ENCODE assay signal across 28 mouse cellular contexts in genomic region chr3:107633906-107634305, GRCm38 (mm10). TPM values are rescaled to one million over a fixed set of nuclear protein-coding genes. Genes with fewer than 3 reads are reported as not detected.
DNase-seq lines count a peak whose midpoint lies in the region; TF ChIP-seq lines count a peak whose summit lies in the region.
"Had no signal": no experiment of that assay in that cellular context is flagged by ENCODE, and none has a peak within 500 bp of the region (broad histone marks: within the 10 kb centered on the region; RNA-seq: fewer than 3 reads in every experiment).

No protein-coding gene starts in this region.

- peaks cover 21% of the 10 kb centered on the region for H3K4me1 ChIP-seq in heart, embryonic 10.5 days
- peaks cover 5% of the 10 kb centered on the region for H3K4me1 ChIP-seq in heart, adult 2 months (ENCODE audit: control insufficient read depth, insufficient read depth, low read length)

- H3K9me3 ChIP-seq in heart, embryonic 10.5 days: no peaks in the 10 kb centered on the region
- H3K9me3 ChIP-seq: embryonic facial prominence, embryonic 13.5 days; embryonic facial prominence, embryonic 15.5 days; forebrain, embryonic 10.5 days; forebrain, embryonic 12.5 days had no signal

- TF ChIP-seq POLR2A in heart, adult 2 months (IDR thresholded peaks at IDR 0.05; ENCODE audit: insufficient read depth, low read depth, low read length): no peak

- no peak for TF ChIP-seq EP300 in heart, adult 2 months (IDR thresholded peaks at IDR 0.05; ENCODE audit: insufficient read depth, low read depth, low read length)

- H3K36me3 ChIP-seq in heart, embryonic 10.5 days: peaks cover 5% of the 10 kb centered on the region
- H3K36me3 ChIP-seq in heart, adult 2 months (ENCODE audit: control insufficient read depth, insufficient read depth, low read length): peaks cover 2% of the 10 kb centered on the region; the same call in 1 of the 2 replicates

- H3K27ac ChIP-seq in heart, embryonic 10.5 days: no peak overlapping the region
- H3K27ac ChIP-seq in heart, adult 2 months: no peak overlapping the region
- H3K27ac ChIP-seq: embryonic facial prominence, embryonic 13.5 days; embryonic facial prominence, embryonic 15.5 days; forebrain, embryonic 10.5 days; forebrain, embryonic 12.5 days had no signal

- no peak overlapping the region for H3K9ac ChIP-seq in heart, adult 2 months (ENCODE audit: low read depth, low read length)
- H3K9ac ChIP-seq: embryonic facial prominence, embryonic 13.5 days; embryonic facial prominence, embryonic 15.5 days; forebrain, embryonic 12.5 days had no signal

- TF ChIP-seq CTCF in heart, adult 2 months (IDR thresholded peaks at IDR 0.05): no peak

- peak; percentile 61 for DNase-seq in heart, embryonic 10.5 days (ENCODE audit: low spot score)
- DNase-seq in heart, adult 2 months: no peak
- peak; percentile 0 for DNase-seq in kidney, adult 18-20 months
- no peak for DNase-seq in kidney, adult 9 months
- peak; percentile 19 for DNase-seq in testis, postnatal 10 days (ENCODE audit: low spot score)
- DNase-seq in testis, postnatal 14 days (ENCODE audit: low spot score): no peak
- DNase-seq: adrenal gland, adult 2 months; adrenal gland, postnatal 10 days; adrenal gland, postnatal 25 days; cerebellum, adult 11 months; cerebellum, adult 8-10 months; cerebellum, adult 9-11 months; cerebellum, postnatal 14 days; cerebellum, postnatal 36 days; embryo, embryonic 11 days had no signal

- WGBS in heart, embryonic 10.5 days: 88% methylated on average over 9 of the region's 9 CpGs
- 87% methylated on average over 9 of the region's 9 CpGs for WGBS in heart, adult 2 months

- no peak overlapping the region for H3K4me3 ChIP-seq in heart, embryonic 10.5 days
- H3K4me3 ChIP-seq in heart, adult 2 months: no peak overlapping the region
- H3K4me3 ChIP-seq: embryonic facial prominence, embryonic 13.5 days; embryonic facial prominence, embryonic 15.5 days; erythroblast, embryonic 14.5 days; forebrain, embryonic 10.5 days; forebrain, embryonic 12.5 days had no signal

- intact Hi-C loops in heart, adult 2 months (cut with DNase I): no loop called here

- no peaks in the 10 kb centered on the region for H3K27me3 ChIP-seq in heart, embryonic 10.5 days (ENCODE audit: insufficient read depth, poor library complexity, severe bottlenecking)
- H3K27me3 ChIP-seq in heart, adult 2 months (ENCODE audit: control insufficient read depth, insufficient read depth, low read length): no peaks in the 10 kb centered on the region
- H3K27me3 ChIP-seq: embryonic facial prominence, embryonic 13.5 days; embryonic facial prominence, embryonic 15.5 days; forebrain, embryonic 12.5 days had no signal

- H3K79me2 ChIP-seq in heart, adult 2 months (replicated peaks; ENCODE audit: control insufficient read depth, insufficient read depth, low read length): no peaks in the 10 kb centered on the region

RNA-seq across cellular contexts. Expression of gene Strip1, which starts 2.4 kb away (rescaled TPM):
- polyA plus RNA-seq in heart, embryonic 10.5 days (2016; fragmentation: Nextera tagmentation; extraction: Ambion mirVana): 45.1 and 50.1 TPM in 2 replicates
- 10 to 100 TPM; 19.9 to 21.2 TPM for total RNA-seq in heart, adult 2 months (2021)
- polyA plus RNA-seq in heart, adult 2 months (2012; rRNA removed): 35.1 and 46.6 TPM in 2 replicates

RNA-seq across cellular contexts. Expression of gene Gm10961, which starts 2.8 kb away (rescaled TPM):
- polyA plus RNA-seq in heart, embryonic 10.5 days (2016; fragmentation: Nextera tagmentation; extraction: Ambion mirVana): not detected in 2 replicates
- total RNA-seq in heart, adult 2 months (2021): not detected
- polyA plus RNA-seq in heart, adult 2 months (2012; rRNA removed): not detected in 2 replicates
- total RNA-seq: adrenal gland, adult 2 months; adrenal gland, postnatal 10 days; adrenal gland, postnatal 25 days; adrenal gland, postnatal 4 days; common myeloid progenitor, adult 5-6 weeks; ES-E14; MEL had no signal
- polyA plus RNA-seq: adrenal gland, adult 2 months; brain, embryonic 14.5 days; C2C12; embryonic facial prominence, embryonic 11.5 days; embryonic facial prominence, embryonic 13.5 days; embryonic facial prominence, embryonic 15.5 days; erythroblast, embryonic 14.5 days; forebrain, embryonic 10.5 days; forebrain, embryonic 12.5 days; forebrain, embryonic 14.5 days had no signal

RNA-seq across cellular contexts. Expression of gene Alx3, which starts 39.1 kb away (rescaled TPM):
- 2.3 and 13.0 TPM in 2 replicates for polyA plus RNA-seq in heart, embryonic 10.5 days (2016; fragmentation: Nextera tagmentation; extraction: Ambion mirVana)
- total RNA-seq in heart, adult 2 months (2021): not detected
- polyA plus RNA-seq in heart, adult 2 months (2012; rRNA removed): not detected in 2 replicates
- total RNA-seq: adrenal gland, adult 2 months; adrenal gland, postnatal 10 days; adrenal gland, postnatal 25 days; adrenal gland, postnatal 4 days; common myeloid progenitor, adult 5-6 weeks; MEL had no signal
- polyA plus RNA-seq: adrenal gland, adult 2 months; C2C12; erythroblast, embryonic 14.5 days had no signal

Comparison
In these comparisons a context has a peak if more than half of its experiments do, and no peak if none do; other contexts are left out.
1. DNase-seq: peak in heart, embryonic 10.5 days (single experiment), kidney, adult 18-20 months (single experiment) and testis, postnatal 10 days (single experiment); none in heart, adult 2 months (0 of 2), kidney, adult 9 months (single experiment) and testis, postnatal 14 days (single experiment).